Mouse (Mus musculus) hindbrain, embryonic 14.5 days (tissue): ENCODE measurements around the gene Tuba4a. TPM values are rescaled to one million over a fixed set of nuclear protein-coding genes. Genes with fewer than 3 reads are reported as not detected.
A peak's percentile ranks its signal among the peaks of the same experiment; 100 is the strongest.

Experiments
- ATAC-seq: fragments of 200-750 bp; cut with Nextera tagmentation; 2 replicates; pipeline ENCODE4 v1.8.0; 2017; ENCODE audit warnings: moderate number of reproducible peaks, mild to moderate bottlenecking, moderate TSS enrichment, moderate library complexity; ENCODE audit not compliant: low FRiP score
- DNase-seq: peaks from one replicate; pipeline ENCODE4 v3.0.0-alpha.2; 2015; ENCODE audit warnings: low spot score
- H3K27ac ChIP-seq: fragments of 300-500 bp; sonication (generic); 2 replicates; pipeline ENCODE4 v1.5.1; 2014; ENCODE audit warnings: mild to moderate bottlenecking, moderate library complexity
- H3K27me3 ChIP-seq: fragments of 300-500 bp; sonication (generic); 2 replicates; pipeline ENCODE4 v1.6.1; 2014; ENCODE audit warnings: mild to moderate bottlenecking, low read length, mixed read lengths; ENCODE audit not compliant: control insufficient read depth, insufficient read depth
- H3K36me3 ChIP-seq: fragments of 300-500 bp; sonication (generic); replicated peaks from 2 replicates; pipeline ENCODE4 v1.6.1; 2014; ENCODE audit not compliant: control insufficient read depth, insufficient read depth
- H3K4me1 ChIP-seq: fragments of 300-500 bp; sonication (generic); replicated peaks from 2 replicates; pipeline ENCODE4 v1.6.1; 2014; ENCODE audit warnings: antibody characterized with exemption, low read length, mixed read lengths; ENCODE audit not compliant: control insufficient read depth, insufficient read depth
- H3K4me2 ChIP-seq: fragments of 300-500 bp; sonication (generic); replicated peaks from 2 replicates; pipeline ENCODE4 v1.6.1; 2014; ENCODE audit warnings: mild to moderate bottlenecking, moderate library complexity
- H3K4me3 ChIP-seq: fragments of 300-500 bp; sonication (generic); replicated peaks from 2 replicates; pipeline ENCODE4 v1.5.1; 2014; ENCODE audit warnings: mild to moderate bottlenecking, low read length
- H3K9ac ChIP-seq: fragments of 300-500 bp; sonication (generic); 2 replicates; pipeline ENCODE4 v1.6.1; 2014
- H3K9me3 ChIP-seq: fragments of 300-500 bp; sonication (generic); 2 replicates; pipeline ENCODE4 v1.6.1; 2016; ENCODE audit warnings: low read length; ENCODE audit not compliant: control insufficient read depth
- WGBS: fragments of 180-500 bp; shearing (Covaris S2); extraction: QIAGEN DNeasy Blood & Tissue Kit; methylation state at CpG from one replicate; pipeline ENCODE4 v1.1.7; 2014; 5-methylcytosine and 5-hydroxymethylcytosine counted together
- polyA plus RNA-seq: library from polyadenylated mRNA; unstranded; fragments of >200 nt; fragmentation: Nextera tagmentation; extraction: Ambion mirVana; gene quantifications from 2 replicates; pipeline ENCODE4 v1.2.1, GENCODE M21; 2014

Gene Tuba4a
- polyA plus RNA-seq, 1 experiment from 2014 or later, result 13.8 TPM

GRCm38 (mm10) chr1:75215785-75216184 lies 3.9 kb downstream of the Tuba4a start:
- 92% methylated on average over 9 of the region's 9 CpGs for WGBS
- no peak overlapping the region for H3K4me3 ChIP-seq
- peaks cover 47% of the 10 kb centered on the region for H3K27me3 ChIP-seq
- H3K4me1 ChIP-seq, result peaks cover 23% of the 10 kb centered on the region
- no peak overlapping the region for H3K9ac ChIP-seq
- H3K27ac ChIP-seq, result no peak overlapping the region
- H3K9me3 ChIP-seq, result no peaks in the 10 kb centered on the region
- ATAC-seq, result no peak
- peaks cover 35% of the 10 kb centered on the region for H3K36me3 ChIP-seq
- H3K4me2 ChIP-seq, result no peak overlapping the region
- no peak for DNase-seq

GRCm38 (mm10) chr1:75214886-75215285 lies 4.8 kb downstream of the Tuba4a start:
- DNase-seq, result no peak
- H3K9ac ChIP-seq, result no peak overlapping the region
- WGBS, result 80% methylated on average over 5 of the region's 5 CpGs
- no peak overlapping the region for H3K4me3 ChIP-seq
- no peaks in the 10 kb centered on the region for H3K9me3 ChIP-seq
- H3K27ac ChIP-seq, result no peak overlapping the region
- peaks cover 38% of the 10 kb centered on the region for H3K27me3 ChIP-seq
- H3K4me1 ChIP-seq, result peaks cover 27% of the 10 kb centered on the region
- no peak overlapping the region for H3K4me2 ChIP-seq
- no peak for ATAC-seq
- peaks cover 35% of the 10 kb centered on the region for H3K36me3 ChIP-seq

- WGBS, result 71% methylated on average over 2 of the region's 2 CpGs
- Histone ChIP-seq H3K4me2 (no peak overlapping the region), H3K4me3 (no peak overlapping the region), H3K27ac (no peak overlapping the region), H3K36me3 (peaks cover 35% of the 10 kb centered on the region), H3K9ac (no peak overlapping the region), H3K9me3 (no peaks in the 10 kb centered on the region), H3K27me3 (peaks cover 33% of the 10 kb centered on the region), H3K4me1 (peaks cover 28% of the 10 kb centered on the region)
- DNase-seq (no peak), ATAC-seq (no peak)
Observed at GRCm38 (mm10) chr1:75214442-75214841, 5.2 kb downstream of the Tuba4a start.

DNA sequence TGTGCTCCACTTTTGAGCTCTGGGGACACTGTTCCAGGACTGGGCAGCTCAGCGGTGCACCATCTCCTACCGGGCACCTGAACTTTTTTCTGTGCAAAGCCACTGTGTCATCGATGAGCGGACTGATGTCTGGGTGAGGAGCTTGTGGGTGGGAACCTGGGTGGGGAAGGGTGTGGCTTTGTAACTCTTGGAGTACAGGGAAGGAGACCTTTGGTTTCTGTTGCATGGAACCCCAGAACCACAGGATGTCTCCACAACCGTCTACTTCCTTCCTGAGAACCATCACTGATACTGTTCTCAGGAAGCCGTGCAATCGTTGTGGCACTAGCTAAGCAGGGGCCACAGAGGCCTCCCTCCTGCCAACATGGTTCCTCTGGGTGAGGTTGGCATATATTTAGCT lies 6.6 kb downstream of the Tuba4a start:
- WGBS, result 94% methylated on average over 7 of the region's 7 CpGs
- Histone ChIP-seq H3K4me1 (peaks cover 28% of the 10 kb centered on the region), H3K27me3 (peaks cover 20% of the 10 kb centered on the region), H3K9me3 (no peaks in the 10 kb centered on the region), H3K4me3 (no peak overlapping the region), H3K9ac (no peak overlapping the region), H3K27ac (no peak overlapping the region), H3K4me2 (no peak overlapping the region), H3K36me3 (peaks cover 35% of the 10 kb centered on the region)
- DNase-seq (no peak), ATAC-seq (no peak)

DNA sequence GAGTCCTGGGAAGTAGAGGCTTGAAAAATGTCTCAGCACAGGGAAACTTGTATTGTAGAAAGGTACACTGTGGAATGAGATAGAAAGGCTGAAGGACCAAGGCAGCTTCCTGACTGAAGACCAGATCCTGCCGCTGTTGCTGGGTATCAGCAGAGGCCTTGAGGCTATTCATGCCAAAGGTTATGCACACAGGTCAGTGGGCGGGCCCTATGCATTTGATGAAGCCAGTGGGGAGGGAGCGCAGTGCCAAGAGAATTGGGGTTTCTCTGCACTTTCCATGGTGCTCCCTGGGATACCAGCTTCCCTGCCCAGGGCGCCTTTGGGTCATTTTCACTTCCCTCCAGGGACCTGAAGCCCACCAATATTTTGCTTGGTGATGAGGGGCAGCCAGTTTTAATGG lies 7.1 kb downstream of the Tuba4a start:
- DNase-seq (no peak), ATAC-seq (no peak)
- H3K4me1 ChIP-seq, result peaks cover 28% of the 10 kb centered on the region
- H3K27me3 ChIP-seq, result peaks cover 15% of the 10 kb centered on the region
- no peak overlapping the region for H3K9ac ChIP-seq
- peaks cover 35% of the 10 kb centered on the region for H3K36me3 ChIP-seq
- no peak overlapping the region for H3K27ac ChIP-seq
- no peak overlapping the region for H3K4me2 ChIP-seq
- H3K9me3 ChIP-seq, result no peaks in the 10 kb centered on the region
- WGBS, result 79% methylated on average over 4 of the region's 4 CpGs
- no peak overlapping the region for H3K4me3 ChIP-seq

GRCm38 (mm10) chr1:75211141-75211708 lies 8.4 kb downstream of the Tuba4a start:
- no peak for DNase-seq
- Histone ChIP-seq H3K27me3 (peaks cover 3% of the 10 kb centered on the region; the same call in 1 of the 2 replicates), H3K9ac (peak overlapping the region; percentile 82), H3K36me3 (peaks cover 35% of the 10 kb centered on the region), H3K27ac (no peak overlapping the region), H3K4me2 (peak overlapping the region; percentile 93), H3K4me1 (peaks cover 28% of the 10 kb centered on the region), H3K9me3 (no peaks in the 10 kb centered on the region), H3K4me3 (peak overlapping the region; percentile 79)
- 13% methylated on average over 17 of the region's 17 CpGs for WGBS
- ATAC-seq, result no peak; the same call in 1 of the 2 replicates

GRCm38 (mm10) chr1:75210136-75211087 lies 9.3 kb downstream of the Tuba4a start, which contains the start of the genes Glb1l and Stk16:
TSS of gene Glb1l (minus strand) at chr1:75210813.
TSS of gene Stk16 (plus strand) at chr1:75210838.
- WGBS, result 7% methylated on average over 42 of the region's 42 CpGs

DNA sequence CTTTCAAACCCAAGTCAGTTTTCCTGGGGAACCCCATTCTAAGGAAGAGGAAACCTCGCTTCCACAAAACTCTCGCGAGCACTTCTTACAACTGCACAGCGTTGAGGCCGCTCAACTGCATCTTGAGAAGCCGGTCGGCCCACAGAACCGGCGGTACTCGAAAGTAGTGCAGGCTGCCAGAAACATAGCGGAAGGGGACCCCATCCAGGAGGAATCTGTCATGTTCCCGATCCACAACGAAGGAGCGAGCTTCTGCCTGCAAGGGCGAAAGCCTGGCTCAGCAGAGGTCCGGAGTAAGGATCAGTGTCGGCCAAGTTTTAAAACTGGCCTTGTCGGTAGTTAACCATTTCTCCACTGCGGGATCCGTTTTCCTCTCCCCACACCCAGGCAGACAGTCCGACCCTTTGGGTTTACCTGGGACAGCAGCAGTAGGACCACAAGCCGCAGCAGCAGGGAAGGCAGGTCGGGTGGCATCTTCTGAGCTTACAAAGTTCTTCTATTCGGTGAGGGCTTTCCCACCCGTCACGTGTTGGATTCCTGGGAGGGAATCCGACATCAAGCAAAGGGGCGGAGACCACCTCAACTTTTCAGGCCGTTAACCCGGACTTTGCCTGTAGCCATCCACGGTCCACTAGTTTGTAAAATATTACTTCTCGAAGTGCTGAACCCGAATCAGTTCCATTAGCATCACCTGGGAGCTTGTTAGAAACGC lies 10.5 kb downstream of the Tuba4a start:
- H3K9me3 ChIP-seq, result no peaks in the 10 kb centered on the region
- H3K4me1 ChIP-seq, result peaks cover 28% of the 10 kb centered on the region
- peak overlapping the region; percentile 25 for H3K4me3 ChIP-seq
- 14% methylated on average over 34 of the region's 34 CpGs for WGBS
- peak overlapping the region; percentile 52 for H3K9ac ChIP-seq
- no peak overlapping the region for H3K27ac ChIP-seq
- peaks cover 22% of the 10 kb centered on the region for H3K36me3 ChIP-seq
- no peak for ATAC-seq
- peak overlapping the region; percentile 93 for H3K4me2 ChIP-seq
- no peak for DNase-seq
- H3K27me3 ChIP-seq, result no peaks in the 10 kb centered on the region

More at GRCm38 (mm10) chr1:75210136-75211087, 9.3 kb downstream of the Tuba4a start, which contains the start of the genes Glb1l and Stk16:
- Histone ChIP-seq H3K4me1 (peaks cover 28% of the 10 kb centered on the region), H3K9me3 (no peaks in the 10 kb centered on the region), H3K36me3 (peaks cover 31% of the 10 kb centered on the region), H3K4me3 (peak within 1 kb of the TSS; percentile 79), H3K27me3 (no peaks in the 10 kb centered on the region), H3K9ac (peak within 1 kb of the TSS; percentile 82), H3K4me2 (peak within 1 kb of the TSS; percentile 93), H3K27ac (0 out of 2 replicates have a peak within 1 kb of the TSS, but pooled peaks have one; percentile 44)
- peak; percentile 95 for ATAC-seq
- DNase-seq, result peak; percentile 99

GRCm38 (mm10) chr1:75201236-75201635 lies 18.4 kb downstream of the Tuba4a start:
- Histone ChIP-seq H3K4me1 (no peaks in the 10 kb centered on the region), H3K4me3 (no peak overlapping the region), H3K27ac (no peak overlapping the region), H3K36me3 (peaks cover 31% of the 10 kb centered on the region), H3K4me2 (no peak overlapping the region), H3K9me3 (no peaks in the 10 kb centered on the region), H3K27me3 (no peaks in the 10 kb centered on the region), H3K9ac (no peak overlapping the region)
- WGBS, result 90% methylated on average over 1 of the region's 1 CpGs
- DNase-seq (no peak), ATAC-seq (no peak)
